Mouse (Mus musculus) kidney, embryonic 16.5 days (tissue): Measurements from ENCODE around the gene Vps45. TPM values are rescaled to one million over a fixed set of nuclear protein-coding genes. Genes with fewer than 3 reads are reported as not detected.

ENCODE experiments used
- ATAC-seq: fragments of 200-750 bp; cut with Nextera tagmentation; 2 replicates; pipeline ENCODE4 v1.8.0; 2017; ENCODE audit warnings: moderate TSS enrichment; ENCODE audit not compliant: low FRiP score, low TSS enrichment
- H3K27ac ChIP-seq: fragments of 300-500 bp; sonication (generic); 2 replicates; pipeline ENCODE4 v1.5.1; 2014; ENCODE audit warnings: low read length
- H3K27me3 ChIP-seq: fragments of 300-500 bp; sonication (generic); 2 replicates; pipeline ENCODE4 v1.6.1; 2014; ENCODE audit warnings: low read length, control low read depth, mixed read lengths; ENCODE audit not compliant: insufficient read depth
- H3K36me3 ChIP-seq: fragments of 300-500 bp; sonication (generic); 2 replicates; pipeline ENCODE4 v1.6.1; 2014; ENCODE audit warnings: low read length, control low read depth, mixed read lengths; ENCODE audit not compliant: insufficient read depth
- H3K4me1 ChIP-seq: fragments of 300-500 bp; sonication (generic); 2 replicates; pipeline ENCODE4 v1.6.1; 2014; ENCODE audit warnings: low read length, control low read depth, mixed read lengths; ENCODE audit not compliant: insufficient read depth
- H3K4me2 ChIP-seq: fragments of 300-500 bp; sonication (generic); replicated peaks from 2 replicates; pipeline ENCODE4 v1.6.1; 2014; ENCODE audit warnings: low read depth, low read length
- H3K4me3 ChIP-seq: fragments of 300-500 bp; sonication (generic); 2 replicates; pipeline ENCODE4 v1.5.1; 2014; ENCODE audit warnings: mild to moderate bottlenecking, low read length
- H3K9ac ChIP-seq: fragments of 300-500 bp; sonication (generic); replicated peaks from 2 replicates; pipeline ENCODE4 v1.6.1; 2014; ENCODE audit warnings: low read length
- H3K9me3 ChIP-seq: fragments of 300-500 bp; sonication (generic); 2 replicates; pipeline ENCODE4 v1.6.1; 2016; ENCODE audit warnings: low read length, control low read depth
- WGBS: fragments of 180-500 bp; shearing (Covaris S2); extraction: QIAGEN DNeasy Blood & Tissue Kit; methylation state at CpG from one replicate; pipeline ENCODE4 v1.1.7; 2014; 5-methylcytosine and 5-hydroxymethylcytosine counted together
- polyA plus RNA-seq: library from polyadenylated mRNA; unstranded; fragments of >200 nt; fragmentation: Nextera tagmentation; extraction: Ambion mirVana; gene quantifications from 2 replicates; pipeline ENCODE4 v1.2.1, GENCODE M21; 2015

Gene Vps45
- polyA plus RNA-seq, 1 experiment from 2014 or later: 37.0 TPM

GRCm38 (mm10) chr3:96029766-96030165 is 28.5 kb downstream of the Vps45 start:
- H3K9ac ChIP-seq: no peak overlapping the region
- no peaks in the 10 kb centered on the region for H3K9me3 ChIP-seq
- no peak overlapping the region for H3K4me2 ChIP-seq
- 78% methylated on average over 11 of the region's 11 CpGs for WGBS
- no peak overlapping the region for H3K27ac ChIP-seq
- no peak for ATAC-seq
- H3K27me3 ChIP-seq: no peaks in the 10 kb centered on the region
- no peaks in the 10 kb centered on the region for H3K4me1 ChIP-seq
- 0 out of 2 replicates have a peak, but pooled peaks cover 7% of the 10 kb centered on the region for H3K36me3 ChIP-seq
- H3K4me3 ChIP-seq: no peak overlapping the region

- H3K27me3 ChIP-seq: no peaks in the 10 kb centered on the region
- no peaks in the 10 kb centered on the region for H3K9me3 ChIP-seq
- WGBS: 84% methylated on average over 3 of the region's 3 CpGs
- no peak overlapping the region for H3K27ac ChIP-seq
- 0 out of 2 replicates have a peak, but pooled peaks cover 7% of the 10 kb centered on the region for H3K36me3 ChIP-seq
- H3K9ac ChIP-seq: no peak overlapping the region
- H3K4me3 ChIP-seq: no peak overlapping the region
- no peak overlapping the region for H3K4me2 ChIP-seq
- H3K4me1 ChIP-seq: no peaks in the 10 kb centered on the region
- no peak for ATAC-seq
Measured at GRCm38 (mm10) chr3:96029336-96029735, 28.9 kb downstream of the Vps45 start.

GRCm38 (mm10) chr3:96027875-96028274 is 30.4 kb downstream of the Vps45 start:
- Histone ChIP-seq H3K9me3 (no peaks in the 10 kb centered on the region), H3K27me3 (no peaks in the 10 kb centered on the region), H3K4me1 (no peaks in the 10 kb centered on the region), H3K4me3 (no peak overlapping the region), H3K27ac (no peak overlapping the region), H3K4me2 (no peak overlapping the region), H3K9ac (no peak overlapping the region), H3K36me3 (0 out of 2 replicates have a peak, but pooled peaks cover 4% of the 10 kb centered on the region)
- no peak for ATAC-seq
- WGBS: 84% methylated on average over 1 of the region's 1 CpGs

- 80% methylated on average over 1 of the region's 1 CpGs for WGBS
- Histone ChIP-seq H3K36me3 (0 out of 2 replicates have a peak, but pooled peaks cover 4% of the 10 kb centered on the region), H3K9ac (no peak overlapping the region), H3K4me3 (no peak overlapping the region), H3K9me3 (no peaks in the 10 kb centered on the region), H3K4me2 (no peak overlapping the region), H3K27ac (no peak overlapping the region), H3K4me1 (no peaks in the 10 kb centered on the region), H3K27me3 (no peaks in the 10 kb centered on the region)
- no peak for ATAC-seq
Measured at GRCm38 (mm10) chr3:96027145-96027544, 31.1 kb downstream of the Vps45 start.

GRCm38 (mm10) chr3:96021421-96022128 is 36.7 kb downstream of the Vps45 start:
- no peak overlapping the region for H3K9ac ChIP-seq
- H3K4me2 ChIP-seq: no peak overlapping the region
- H3K4me1 ChIP-seq: no peaks in the 10 kb centered on the region
- 77% methylated on average over 5 of the region's 5 CpGs for WGBS
- H3K4me3 ChIP-seq: no peak overlapping the region
- no peak overlapping the region for H3K27ac ChIP-seq
- no peaks in the 10 kb centered on the region for H3K36me3 ChIP-seq
- no peaks in the 10 kb centered on the region for H3K9me3 ChIP-seq
- ATAC-seq: no peak
- H3K27me3 ChIP-seq: no peaks in the 10 kb centered on the region

GRCm38 (mm10) chr3:96020735-96021134 is 37.5 kb downstream of the Vps45 start:
- WGBS: 91% methylated on average over 1 of the region's 1 CpGs
- no peak for ATAC-seq
- no peaks in the 10 kb centered on the region for H3K9me3 ChIP-seq
- no peak overlapping the region for H3K4me3 ChIP-seq
- no peaks in the 10 kb centered on the region for H3K27me3 ChIP-seq
- no peak overlapping the region for H3K27ac ChIP-seq
- no peak overlapping the region for H3K4me2 ChIP-seq
- H3K9ac ChIP-seq: no peak overlapping the region
- H3K36me3 ChIP-seq: no peaks in the 10 kb centered on the region
- no peaks in the 10 kb centered on the region for H3K4me1 ChIP-seq

GRCm38 (mm10) chr3:96017461-96017860 is 40.8 kb downstream of the Vps45 start:
- Histone ChIP-seq H3K27ac (no peak overlapping the region), H3K36me3 (no peaks in the 10 kb centered on the region), H3K4me2 (no peak overlapping the region), H3K27me3 (no peaks in the 10 kb centered on the region), H3K9me3 (no peaks in the 10 kb centered on the region), H3K4me3 (no peak overlapping the region), H3K4me1 (no peaks in the 10 kb centered on the region), H3K9ac (no peak overlapping the region)
- 68% methylated on average over 5 of the region's 5 CpGs for WGBS
- no peak for ATAC-seq

- Histone ChIP-seq H3K27me3 (no peaks in the 10 kb centered on the region), H3K4me2 (no peak overlapping the region), H3K27ac (no peak overlapping the region), H3K9me3 (no peaks in the 10 kb centered on the region), H3K9ac (no peak overlapping the region), H3K4me3 (no peak overlapping the region), H3K4me1 (no peaks in the 10 kb centered on the region), H3K36me3 (no peaks in the 10 kb centered on the region)
- ATAC-seq: no peak
- 99% methylated on average over 2 of the region's 2 CpGs for WGBS
Measured at GRCm38 (mm10) chr3:96016257-96016889, 41.9 kb downstream of the Vps45 start.

- WGBS: 90% methylated on average over 2 of the region's 2 CpGs
- no peak overlapping the region for H3K4me3 ChIP-seq
Measured at GRCm38 (mm10) chr3:96015681-96016080, 42.6 kb downstream of the Vps45 start.

GRCm38 (mm10) chr3:96012805-96013204 is 45.5 kb downstream of the Vps45 start:
- no peak overlapping the region for H3K27ac ChIP-seq
- no peaks in the 10 kb centered on the region for H3K27me3 ChIP-seq
- no peak overlapping the region for H3K4me3 ChIP-seq
- H3K4me2 ChIP-seq: no peak overlapping the region
- ATAC-seq: no peak
- H3K9ac ChIP-seq: no peak overlapping the region
- H3K4me1 ChIP-seq: no peaks in the 10 kb centered on the region
- no peaks in the 10 kb centered on the region for H3K9me3 ChIP-seq
- WGBS: 78% methylated on average over 5 of the region's 5 CpGs
- no peaks in the 10 kb centered on the region for H3K36me3 ChIP-seq

More at GRCm38 (mm10) chr3:96015681-96016080, 42.6 kb downstream of the Vps45 start:
- H3K4me1 ChIP-seq: no peaks in the 10 kb centered on the region
- H3K27ac ChIP-seq: no peak overlapping the region
- H3K9ac ChIP-seq: no peak overlapping the region
- H3K36me3 ChIP-seq: no peaks in the 10 kb centered on the region
- no peaks in the 10 kb centered on the region for H3K9me3 ChIP-seq
- H3K4me2 ChIP-seq: no peak overlapping the region
- H3K27me3 ChIP-seq: no peaks in the 10 kb centered on the region
- ATAC-seq: no peak
